Mouse (Mus musculus) 3134 (cell line): ENCODE measurements around the gene Nanos2.

Experiments
- DNase-seq: peaks from one replicate; pipeline ENCODE4 v3.0.0-alpha.2; 2011; ENCODE audit warnings: low spot score; ENCODE audit not compliant: insufficient read length; ENCODE audit errors: extremely low read depth

Gene Nanos2

GRCm38 (mm10) chr7:18989995-18990394, 2.8 kb downstream of the Nanos2 start:
- no peak for DNase-seq

DNA sequence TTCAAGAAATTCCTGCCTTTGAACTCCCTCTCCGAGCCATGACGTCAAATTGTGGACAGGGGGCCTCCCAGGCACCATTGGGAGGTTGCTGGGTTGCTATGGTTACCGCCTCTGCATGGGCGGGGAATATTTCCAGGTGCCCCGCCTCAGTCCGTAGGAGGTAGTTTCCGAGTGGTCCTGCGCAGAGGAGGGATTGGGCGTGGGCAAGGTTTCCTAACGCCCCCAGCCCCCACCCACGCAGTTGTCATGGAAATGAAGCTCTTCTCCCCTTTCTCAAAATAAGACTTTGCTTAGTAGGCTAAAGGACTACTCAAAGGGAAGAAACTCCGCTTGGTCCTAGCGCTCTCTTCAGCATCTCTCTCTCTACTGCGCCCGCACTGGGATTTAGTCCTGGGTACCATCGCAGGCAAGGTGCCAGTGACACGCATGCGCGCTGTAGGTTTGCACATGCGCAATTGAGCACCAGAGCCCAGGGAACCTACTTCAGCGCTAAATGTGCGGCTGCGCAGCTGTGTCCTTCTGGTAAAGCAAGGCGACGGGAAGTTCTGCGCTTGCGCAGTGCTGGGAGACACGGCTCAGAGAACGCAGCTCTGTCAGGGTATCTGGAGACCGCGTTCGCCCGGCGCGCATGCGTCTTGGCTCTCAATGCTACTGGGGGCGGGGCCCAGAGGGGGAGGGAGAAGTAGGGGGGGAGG, 3.5 kb downstream of the Nanos2 start, which contains the start of gene Mypop:
Gene Mypop, plus strand, starts transcription at position 645 of the 695 bp plus-strand sequence.
- DNase-seq = peak; percentile 94

GRCm38 (mm10) chr7:18991660-18992293, 4.6 kb downstream of the Nanos2 start:
- peak; percentile 29 for DNase-seq

DNA sequence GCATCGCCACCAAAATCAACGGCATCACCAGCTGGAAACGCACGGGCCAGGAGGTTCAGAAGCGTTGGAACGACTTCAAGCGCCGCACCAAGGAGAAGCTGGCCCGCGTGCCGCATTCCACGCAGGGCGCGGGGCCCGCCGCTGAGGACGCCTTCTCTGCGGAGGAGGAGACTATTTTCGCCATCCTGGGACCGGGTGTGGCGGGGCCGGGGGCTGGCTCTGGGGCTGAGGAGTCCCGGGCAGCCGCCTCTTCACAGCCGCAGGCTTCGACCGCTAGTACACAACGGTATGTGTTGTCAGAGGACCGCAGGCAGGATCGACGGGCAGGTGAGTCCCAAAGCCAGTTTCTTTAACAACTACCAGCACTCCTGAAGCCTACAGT, 5.1 kb downstream of the Nanos2 start:
- DNase-seq = no peak

DNA sequence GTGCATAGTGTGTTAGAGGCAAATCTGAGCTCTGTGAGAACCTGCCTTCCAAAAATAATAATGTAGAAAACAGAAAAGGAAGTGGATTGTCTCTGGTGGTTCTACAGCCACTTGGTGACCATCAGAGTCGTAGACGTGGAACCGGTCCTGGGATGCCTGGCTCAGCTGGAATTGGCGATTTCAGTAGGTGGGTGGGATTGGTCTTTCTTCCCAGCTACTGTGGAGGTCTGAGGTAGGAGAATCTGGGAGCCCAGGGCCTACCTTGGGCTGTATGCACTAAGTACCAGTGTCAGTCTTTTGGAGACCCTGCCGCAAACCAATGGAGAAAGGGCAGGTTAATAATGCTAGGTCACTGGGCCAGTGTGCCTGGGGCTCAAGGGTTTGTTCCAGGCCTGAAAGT, 5.8 kb downstream of the Nanos2 start:
- DNase-seq = no peak

DNA sequence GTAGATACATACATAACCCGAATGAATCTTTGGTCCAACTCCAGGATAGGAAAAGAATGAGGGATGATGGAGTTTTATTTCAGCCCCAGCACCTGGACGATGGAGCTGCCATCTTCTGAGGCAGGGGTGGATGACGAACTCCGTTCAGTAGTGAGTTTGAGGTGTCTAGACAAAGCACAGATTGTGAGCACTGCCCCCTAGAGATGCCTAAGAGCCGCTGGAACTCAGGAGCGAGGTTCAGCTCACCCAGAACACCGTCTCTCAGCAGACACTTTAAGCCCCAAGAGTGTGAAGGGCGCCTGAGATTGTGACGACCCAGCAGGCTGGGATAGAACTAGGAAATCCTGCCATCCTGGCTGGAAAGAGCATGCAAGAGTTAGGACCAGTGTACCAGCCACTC, 11.6 kb downstream of the Nanos2 start:
- DNase-seq = no peak

DNA sequence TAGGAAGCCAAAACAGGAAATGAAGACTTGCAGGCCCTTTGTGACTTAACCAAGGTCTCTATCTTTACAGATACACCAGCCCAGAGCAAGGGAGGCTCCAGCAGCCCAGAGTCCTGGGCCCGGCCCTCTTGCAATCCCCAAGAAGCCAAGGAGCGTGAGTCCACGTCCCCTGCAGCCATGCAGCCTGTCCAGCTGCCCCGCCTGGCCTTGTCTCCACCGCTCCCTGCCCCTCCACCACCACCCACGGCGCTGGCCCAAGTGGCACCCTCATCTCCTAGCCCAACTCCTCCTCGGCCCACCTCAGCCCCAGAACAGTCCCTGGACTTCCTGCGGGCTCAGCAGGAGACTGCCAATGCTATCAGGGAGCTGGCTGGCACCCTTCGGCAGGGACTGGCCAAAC, 13.2 kb downstream of the Nanos2 start:
- no peak for DNase-seq

DNA sequence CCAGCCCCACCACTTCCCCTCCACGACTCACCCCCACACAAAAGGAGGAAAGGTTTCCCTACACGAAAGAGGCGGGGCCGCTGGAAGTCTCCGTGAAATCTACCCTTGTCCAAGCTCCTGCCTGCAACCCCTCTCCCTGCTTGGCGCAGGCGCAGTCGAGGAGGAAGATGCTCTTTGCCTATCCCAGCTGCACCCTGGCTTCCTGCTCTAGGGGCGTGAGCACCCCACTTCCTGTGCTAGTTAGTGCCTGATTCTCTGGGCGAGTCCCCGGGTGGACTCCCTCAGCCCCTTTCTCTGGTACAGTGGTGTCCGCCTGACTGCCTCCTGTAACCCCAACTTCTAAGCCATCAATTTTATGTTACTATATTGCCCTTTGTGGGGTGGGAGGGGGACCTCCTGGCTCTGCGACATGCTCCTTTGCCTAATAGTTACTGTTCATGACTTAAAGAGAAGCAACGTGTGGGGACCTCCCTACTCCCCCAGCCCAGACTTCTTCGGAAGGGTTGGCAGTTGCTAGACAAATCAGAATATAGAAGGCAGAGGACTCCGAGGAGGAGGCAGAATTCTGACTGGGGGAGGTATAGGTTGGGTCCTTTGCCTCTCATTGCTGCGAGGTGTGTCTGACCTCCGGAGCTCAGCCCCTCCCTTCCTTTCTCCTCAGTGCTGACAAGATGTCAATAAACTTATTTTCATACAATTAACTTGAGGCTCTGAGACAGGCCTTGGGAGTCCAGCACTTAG, 14.0 kb downstream of the Nanos2 start:
- DNase-seq = no peak

GRCm38 (mm10) chr7:19001807-19002085, 14.5 kb downstream of the Nanos2 start:
- DNase-seq = no peak

DNA sequence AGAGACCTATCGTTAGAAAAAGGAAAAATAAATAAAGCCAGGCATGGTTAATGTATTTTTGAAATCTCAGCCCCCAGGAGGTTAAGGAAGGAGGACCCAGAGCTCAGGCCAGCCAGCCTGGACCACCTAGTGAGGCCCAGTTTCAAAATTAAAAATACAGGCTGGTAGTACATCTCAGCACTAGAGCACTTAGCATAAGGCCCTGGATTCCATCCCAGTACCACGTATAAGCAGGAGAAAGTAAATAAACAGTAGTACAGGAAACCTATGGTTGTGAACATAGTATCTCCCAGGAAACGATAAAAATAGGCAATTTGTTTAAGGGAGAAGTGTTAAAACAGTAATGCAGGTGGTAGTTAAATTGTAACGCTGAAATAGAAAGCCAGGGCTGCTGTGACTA, 14.9 kb downstream of the Nanos2 start:
- DNase-seq = no peak

DNA sequence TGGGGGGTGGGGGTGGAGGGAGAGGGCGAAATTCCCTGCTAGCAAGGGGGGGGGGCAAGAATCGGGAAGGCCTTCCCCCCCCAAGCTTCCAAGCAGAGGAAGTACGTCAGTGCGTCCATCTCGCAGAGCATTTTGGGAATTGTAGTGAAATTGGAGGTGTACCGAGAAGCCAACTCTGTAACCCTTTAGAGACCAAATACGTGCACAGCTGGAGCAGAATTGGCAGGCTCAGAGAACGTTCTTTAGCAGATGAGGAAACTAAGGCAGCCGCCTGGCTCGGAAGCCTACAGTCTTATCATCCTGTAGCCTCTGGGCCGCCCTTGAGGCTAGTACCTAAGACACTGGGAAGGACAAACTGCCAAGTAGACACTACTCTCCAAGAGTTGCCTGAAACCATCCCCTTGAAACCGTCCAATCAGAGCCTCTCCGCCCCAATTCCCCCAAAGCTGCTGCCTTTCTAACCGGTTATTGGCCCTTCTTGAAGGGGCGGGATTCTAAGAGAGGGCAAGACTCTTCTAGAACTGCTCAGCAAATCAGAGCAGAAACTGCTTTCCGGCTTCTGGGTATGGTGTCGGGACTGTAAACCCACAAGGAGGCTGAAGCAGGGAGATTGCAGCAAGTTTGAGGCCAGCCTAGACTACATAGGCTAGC, 15.8 kb downstream of the Nanos2 start:
- peak; percentile 75 for DNase-seq

DNA sequence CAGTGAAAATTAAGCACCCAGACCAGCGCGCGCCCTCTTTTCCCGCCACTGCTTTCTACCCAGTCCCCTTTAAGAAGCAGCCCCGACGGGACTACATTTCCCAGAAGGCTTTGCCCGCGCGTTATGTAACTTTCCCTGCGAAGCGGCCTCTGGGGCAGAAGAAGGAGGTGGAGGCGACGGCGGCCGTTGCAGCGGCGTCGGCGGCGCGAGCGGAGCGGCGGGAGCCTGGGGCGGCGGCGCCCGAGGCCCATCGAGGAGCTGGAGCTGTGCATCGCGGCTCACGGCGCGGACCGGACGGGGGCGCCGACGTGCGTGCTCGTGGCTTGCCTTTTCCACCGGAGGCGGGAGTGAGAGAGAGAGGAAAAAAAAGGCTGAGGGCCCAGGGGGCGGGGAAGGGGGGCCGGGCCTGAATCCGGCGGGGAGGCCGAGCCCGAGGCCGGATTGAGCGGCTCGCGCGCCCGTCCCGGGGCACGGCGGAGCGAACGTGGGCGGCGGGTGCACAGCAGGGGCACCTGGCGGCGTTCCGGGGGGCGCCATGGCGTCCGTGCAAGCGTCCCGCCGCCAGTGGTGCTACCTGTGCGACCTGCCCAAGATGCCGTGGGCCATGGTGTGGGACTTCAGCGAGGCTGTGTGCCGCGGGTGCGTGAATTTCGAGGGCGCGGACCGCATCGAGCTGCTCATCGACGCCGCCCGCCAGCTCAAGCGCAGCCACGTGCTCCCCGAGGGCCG, 16.9 kb downstream of the Nanos2 start, which contains the start of gene Irf2bp1:
Gene Irf2bp1, plus strand, starts transcription at position 143 of the 729 bp plus-strand sequence.
- peak; percentile 85 for DNase-seq

DNA sequence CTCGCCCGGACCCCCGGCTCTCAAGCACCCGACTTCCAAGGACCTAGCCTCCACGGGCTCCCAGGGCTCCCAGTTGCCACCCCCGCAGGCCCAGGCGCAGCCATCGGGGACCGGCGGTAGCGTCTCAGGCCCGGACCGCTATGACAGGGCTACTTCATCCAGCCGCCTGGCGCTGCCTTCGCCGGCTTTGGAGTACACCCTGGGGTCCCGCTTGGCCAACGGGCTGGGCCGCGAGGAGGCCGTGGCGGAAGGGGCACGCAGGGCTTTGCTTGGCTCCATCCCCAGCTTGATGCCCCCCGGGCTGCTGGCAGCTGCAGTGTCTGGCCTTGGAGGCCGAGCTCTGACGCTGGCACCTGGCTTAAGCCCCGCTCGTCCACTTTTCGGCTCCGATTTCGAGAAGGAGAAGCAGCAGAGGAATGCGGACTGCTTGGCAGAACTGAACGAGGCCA, 17.5 kb downstream of the Nanos2 start:
- peak; percentile 67 for DNase-seq

- DNase-seq = no peak
Observed at GRCm38 (mm10) chr7:19005417-19006121, 18.4 kb downstream of the Nanos2 start.

DNA sequence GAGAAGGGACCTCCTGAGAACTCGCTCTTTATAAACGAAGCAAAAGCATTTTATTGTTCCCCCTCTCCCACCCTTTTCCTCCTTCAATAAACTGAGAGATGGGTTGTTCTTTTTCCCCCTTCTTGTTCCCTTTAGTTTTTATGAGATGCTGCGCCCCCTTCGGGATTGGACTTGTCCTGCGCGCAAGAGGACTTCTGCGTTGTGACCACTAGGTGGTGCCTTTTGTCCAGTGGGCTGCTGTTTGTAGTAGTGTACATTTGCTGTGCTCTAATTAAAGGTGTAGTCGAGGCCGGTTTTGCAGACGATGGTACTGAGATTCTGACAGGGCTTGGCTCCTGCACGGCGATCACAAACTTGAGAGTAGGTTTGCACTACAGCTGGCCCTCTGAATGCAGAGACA, 19.3 kb downstream of the Nanos2 start:
- DNase-seq = peak; percentile 56

- DNase-seq = no peak
Observed at GRCm38 (mm10) chr7:19007026-19007977, 20.1 kb downstream of the Nanos2 start.

GRCm38 (mm10) chr7:19010581-19010980, 23.4 kb downstream of the Nanos2 start:
- DNase-seq = peak; percentile 84

DNA sequence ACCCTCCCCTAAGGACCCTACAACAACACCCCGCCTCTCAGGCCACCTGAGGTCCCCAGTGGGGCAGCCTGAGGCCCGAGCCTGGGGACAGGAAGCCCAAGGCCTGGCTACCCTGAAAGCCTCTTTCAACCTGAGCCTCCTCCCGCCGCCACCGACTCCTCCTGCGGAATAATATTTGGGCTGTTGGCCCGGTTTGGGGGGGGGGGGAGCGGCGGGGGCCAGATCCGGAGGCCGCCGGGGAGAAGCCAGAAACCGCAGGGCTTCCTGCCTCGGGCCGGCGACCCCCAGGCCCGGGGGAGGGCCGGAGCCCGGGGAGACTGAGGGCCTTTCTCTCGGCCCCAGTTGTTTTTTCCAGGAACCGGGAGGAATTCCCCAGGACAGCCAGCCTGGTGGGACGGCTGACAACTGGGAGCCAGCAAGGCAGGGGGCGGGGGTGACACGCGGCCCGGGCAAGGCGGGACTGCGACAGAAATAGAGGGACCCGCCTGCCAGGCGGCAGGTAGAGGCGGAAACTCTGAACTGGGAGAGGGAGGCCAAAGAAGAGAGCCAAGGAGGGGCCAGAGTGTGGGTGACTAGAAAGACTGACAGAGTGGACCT, 24.9 kb downstream of the Nanos2 start:
- DNase-seq = no peak

DNA sequence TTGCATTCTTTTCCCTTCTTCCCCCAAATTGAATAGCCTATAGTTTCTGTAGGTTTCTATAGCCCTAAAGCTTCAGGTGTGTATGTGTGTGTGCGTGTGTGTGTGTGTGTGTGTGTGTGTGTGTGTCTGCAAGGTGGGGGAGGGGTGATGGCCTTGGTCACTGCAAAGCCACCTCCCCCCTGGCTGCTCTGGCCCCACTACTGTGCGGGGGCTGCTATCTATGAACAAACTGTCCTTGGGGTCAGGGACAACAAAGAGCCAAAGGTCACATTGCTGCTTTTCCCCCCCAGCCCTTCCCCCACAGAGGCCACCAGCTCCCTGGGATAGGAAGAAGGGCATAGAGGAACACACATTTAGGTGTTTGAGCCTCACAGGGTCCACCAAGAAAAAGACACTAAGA, 25.7 kb downstream of the Nanos2 start:
- no peak for DNase-seq
